Comparison of ENCODE assay signal across 8 mouse cellular contexts in the genomic region with DNA sequence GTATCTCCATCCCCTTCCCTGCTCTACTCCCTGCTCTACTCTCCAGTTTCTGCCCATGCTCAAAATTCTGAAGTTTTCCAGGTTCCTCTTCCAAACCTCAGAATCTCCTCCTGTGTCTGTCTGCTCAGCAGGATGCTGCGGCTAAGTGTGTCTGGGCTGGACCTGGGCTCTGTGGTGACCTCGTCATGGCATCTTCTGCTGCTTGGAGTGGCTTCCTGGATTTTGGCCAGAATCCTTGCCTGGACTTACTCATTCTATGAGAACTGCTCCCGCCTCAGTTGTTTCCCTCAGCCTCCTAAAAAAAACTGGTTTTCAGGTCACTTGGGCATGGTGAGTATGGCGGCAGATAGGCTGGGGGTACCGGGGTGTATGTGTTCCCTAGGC. TPM values are rescaled to one million over a fixed set of nuclear protein-coding genes. Genes with fewer than 3 reads are reported as not detected.
DNase-seq lines count a peak whose midpoint lies in the region; ATAC-seq and TF ChIP-seq lines count a peak whose summit lies in the region.

No protein-coding gene starts in this region.

- intact Hi-C loops in left cerebral cortex, postnatal 25 days (cut with DNase I) = no loop called here

- no peak for TF ChIP-seq POLR2A in lung, adult 2 months (IDR thresholded peaks at IDR 0.05; ENCODE audit: borderline replicate concordance, extremely low read depth, low read depth, low read length)

- H3K27me3 ChIP-seq in hindbrain, embryonic 11.5 days (ENCODE audit: control insufficient read depth, insufficient read depth, low read length) = no peaks in the 10 kb centered on the region
- H3K27me3 ChIP-seq in lung, embryonic 16.5 days (ENCODE audit: control insufficient read depth, insufficient read depth, low read depth, low read length) = no peaks in the 10 kb centered on the region

- ATAC-seq in common myeloid progenitor, adult 5-6 weeks (replicated peaks; ENCODE audit: low read depth, poor library complexity, severe bottlenecking) = peak; percentile 29
- no peak for ATAC-seq in hindbrain, embryonic 11.5 days (ENCODE audit: low FRiP score)
- peak; percentile 39; the same call in 1 of the 2 replicates for ATAC-seq in lung, embryonic 16.5 days (ENCODE audit: low read depth)

- no peak overlapping the region for H3K27ac ChIP-seq in hindbrain, embryonic 11.5 days (ENCODE audit: low read depth, low read length)
- no peak overlapping the region for H3K27ac ChIP-seq in lung, embryonic 16.5 days (ENCODE audit: low read length)

- H3K4me2 ChIP-seq in hindbrain, embryonic 11.5 days (replicated peaks; ENCODE audit: low read depth, low read length) = peak overlapping the region; percentile 36
- H3K4me2 ChIP-seq in lung, embryonic 16.5 days (ENCODE audit: low read depth, low read length) = peak overlapping the region; percentile 61

- H3K36me3 ChIP-seq in hindbrain, embryonic 11.5 days (ENCODE audit: control insufficient read depth, insufficient read depth, low read length) = no peaks in the 10 kb centered on the region
- H3K36me3 ChIP-seq in lung, embryonic 16.5 days (ENCODE audit: control insufficient read depth, insufficient read depth, low read length) = no peaks in the 10 kb centered on the region

- TF ChIP-seq CTCF in lung, adult 2 months (IDR thresholded peaks at IDR 0.05; ENCODE audit: insufficient read depth, low read length) = no peak

- DNase-seq in lung, adult 2 months = no peak
- DNase-seq in lung, postnatal 14 days = no peak
- no peak for DNase-seq in hindbrain, embryonic 11.5 days (ENCODE audit: low spot score)
- no peak for DNase-seq in yolk sac, embryonic 10.5 days (ENCODE audit: low spot score)
- DNase-seq in left cerebral cortex, postnatal 25 days (ENCODE audit: low spot score in 2 of 2) = no peak
- no peak for DNase-seq in spleen, adult 12 weeks (ENCODE audit: low spot score)

- 36% methylated on average over 5 of the region's 5 CpGs for WGBS in lung, adult 2 months
- WGBS in hindbrain, embryonic 11.5 days = 73% methylated on average over 5 of the region's 5 CpGs
- 54% methylated on average over 5 of the region's 5 CpGs for WGBS in lung, embryonic 16.5 days

- peak overlapping the region; percentile 62 for H3K4me3 ChIP-seq in lung, adult 2 months (replicated peaks; ENCODE audit: extremely low read depth, low read depth, low read length)
- peak overlapping the region; percentile 26 for H3K4me3 ChIP-seq in hindbrain, embryonic 11.5 days (ENCODE audit: low read depth, low read length)
- peak overlapping the region; percentile 58 for H3K4me3 ChIP-seq in lung, embryonic 16.5 days (ENCODE audit: low read length)

- peak overlapping the region; percentile 24; the same call in 1 of the 2 replicates for H3K9ac ChIP-seq in hindbrain, embryonic 11.5 days (ENCODE audit: low read depth, low read length)
- peak overlapping the region; percentile 56 for H3K9ac ChIP-seq in lung, embryonic 16.5 days (ENCODE audit: low read length)

- no peaks in the 10 kb centered on the region for H3K9me3 ChIP-seq in hindbrain, embryonic 11.5 days (ENCODE audit: control insufficient read depth, low read length)
- no peaks in the 10 kb centered on the region for H3K9me3 ChIP-seq in lung, embryonic 16.5 days (ENCODE audit: control insufficient read depth, low read length)

- H3K4me1 ChIP-seq in lung, adult 2 months (ENCODE audit: control insufficient read depth, insufficient read depth, low read length) = peaks cover 3% of the 10 kb centered on the region; the same call in 1 of the 2 replicates
- no peaks in the 10 kb centered on the region for H3K4me1 ChIP-seq in hindbrain, embryonic 11.5 days (replicated peaks; ENCODE audit: control insufficient read depth, insufficient read depth, low read length)
- H3K4me1 ChIP-seq in lung, embryonic 16.5 days (replicated peaks; ENCODE audit: control insufficient read depth, insufficient read depth, low read length) = peaks cover 6% of the 10 kb centered on the region; the same call in 1 of the 2 replicates

RNA-seq across cellular contexts. Expression of gene Cyp4f16, which starts 0.5 kb away (rescaled TPM):
- polyA plus RNA-seq in lung, adult 2 months (2012; rRNA removed) = 24.2 and 24.3 TPM in 2 replicates
- total RNA-seq in common myeloid progenitor, adult 5-6 weeks (2017) = 9.6 and 11.6 TPM in 2 replicates
- polyA plus RNA-seq in hindbrain, embryonic 11.5 days (2014; fragmentation: Nextera tagmentation; extraction: Ambion mirVana) = 11.4 TPM in 2 replicates
- 19.7 and 22.7 TPM in 2 replicates for polyA plus RNA-seq in lung, embryonic 16.5 days (2015; fragmentation: Nextera tagmentation; extraction: Ambion mirVana)
- total RNA-seq in left cerebral cortex, postnatal 25 days (2021) = 1 to 10 TPM; 4.8 to 6.8 TPM

RNA-seq across cellular contexts. Expression of gene Cyp4f17, which starts 31.0 kb away (rescaled TPM):
- polyA plus RNA-seq in lung, adult 2 months (2012; rRNA removed) = 7.8 and 16.8 TPM in 2 replicates
- 0.50 and 2.0 TPM in 2 replicates for total RNA-seq in common myeloid progenitor, adult 5-6 weeks (2017)
- polyA plus RNA-seq in hindbrain, embryonic 11.5 days (2014; fragmentation: Nextera tagmentation; extraction: Ambion mirVana) = 6.0 and 10.3 TPM in 2 replicates
- 7.9 and 8.7 TPM in 2 replicates for polyA plus RNA-seq in lung, embryonic 16.5 days (2015; fragmentation: Nextera tagmentation; extraction: Ambion mirVana)
- total RNA-seq in left cerebral cortex, postnatal 25 days (2021) = 1 to 10 TPM; 3.3 to 4.6 TPM
